Mouse (Mus musculus): ENCODE results near the gene Gm9999. TPM values are rescaled to one million over a fixed set of nuclear protein-coding genes. Genes with fewer than 3 reads are reported as not detected.
"Not testable (repeated sequence)": the region's sequence is repeated elsewhere in the genome, so short reads cannot be mapped to it uniquely, and the experiment has no call there.

Gene Gm9999
- polyA plus RNA-seq, 1 experiment, result not detected

DNA sequence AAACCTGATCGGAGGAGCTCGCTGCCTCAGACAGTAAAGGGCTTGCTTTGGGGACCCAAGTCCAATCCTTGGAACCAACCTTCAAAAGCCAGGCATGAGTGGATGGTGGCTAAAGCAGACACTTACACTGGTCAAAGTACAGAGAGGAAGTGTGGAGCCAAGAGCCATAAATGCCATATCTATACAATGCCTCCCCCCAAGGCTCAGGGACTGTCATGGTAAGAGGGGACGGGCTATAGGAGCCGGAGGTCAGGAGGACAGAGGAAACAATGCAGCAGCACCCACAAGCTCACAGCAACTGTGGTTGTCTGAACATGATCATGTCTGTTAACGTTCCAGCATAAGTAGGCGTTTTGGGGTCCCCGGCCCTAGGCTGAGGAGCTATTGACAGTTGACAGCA lies 41.1 kb downstream of the Gm9999 start:
- no peak for DNase-seq (ENCODE audit: extremely low spot score in 1 of 2, low spot score in 1 of 2)

DNA sequence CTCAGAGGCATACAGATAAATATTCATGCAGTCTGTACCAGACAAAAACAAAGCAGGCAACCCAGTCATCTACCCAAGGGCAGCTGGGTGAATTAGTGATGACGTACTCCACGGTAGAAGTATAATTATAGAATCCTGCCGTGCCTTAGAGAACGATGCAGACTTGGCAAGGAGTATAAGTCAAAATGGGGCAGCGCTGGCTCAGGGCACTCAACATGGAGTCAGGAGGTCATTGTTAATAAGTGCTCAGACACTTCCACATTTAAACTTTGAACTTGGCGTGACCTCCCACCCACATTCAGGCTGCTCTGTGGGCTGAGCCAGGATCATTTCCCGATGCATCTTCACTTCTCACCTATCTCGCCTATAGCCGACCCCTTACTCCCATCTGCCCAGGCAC lies 42.0 kb downstream of the Gm9999 start:
- DNase-seq (ENCODE audit: extremely low spot score in 1 of 2, low spot score in 1 of 2), result no peak

DNA sequence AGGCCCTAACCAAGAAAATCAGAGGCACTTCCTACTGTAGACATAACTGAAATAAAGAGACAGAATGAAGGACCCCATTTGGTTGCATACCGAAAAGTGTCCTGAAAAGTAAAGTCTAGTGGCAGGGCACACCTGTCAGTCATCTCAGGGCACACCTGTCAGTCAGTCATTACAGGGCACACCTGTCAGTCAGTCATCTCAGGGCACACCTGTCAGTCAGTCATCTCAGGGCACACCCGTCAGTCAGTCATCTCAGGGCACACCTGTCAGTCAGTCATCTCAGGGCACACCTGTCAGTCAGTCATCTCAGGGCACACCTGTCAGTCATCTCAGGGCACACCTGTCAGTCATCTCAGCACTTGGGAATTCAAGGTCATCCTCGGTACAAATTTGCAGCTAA lies 43.5 kb downstream of the Gm9999 start:
- DNase-seq (ENCODE audit: extremely low spot score in 1 of 2, low spot score in 1 of 2), result not testable (repeated sequence)

- no peak for DNase-seq (ENCODE audit: extremely low spot score in 1 of 2, low spot score in 1 of 2)
Observed at GRCm38 (mm10) chr7:47027520-47027919, 44.1 kb downstream of the Gm9999 start.

- no peak for DNase-seq (ENCODE audit: extremely low spot score in 1 of 2, low spot score in 1 of 2)
Observed at GRCm38 (mm10) chr7:47030517-47031193, 47.3 kb downstream of the Gm9999 start.

DNA sequence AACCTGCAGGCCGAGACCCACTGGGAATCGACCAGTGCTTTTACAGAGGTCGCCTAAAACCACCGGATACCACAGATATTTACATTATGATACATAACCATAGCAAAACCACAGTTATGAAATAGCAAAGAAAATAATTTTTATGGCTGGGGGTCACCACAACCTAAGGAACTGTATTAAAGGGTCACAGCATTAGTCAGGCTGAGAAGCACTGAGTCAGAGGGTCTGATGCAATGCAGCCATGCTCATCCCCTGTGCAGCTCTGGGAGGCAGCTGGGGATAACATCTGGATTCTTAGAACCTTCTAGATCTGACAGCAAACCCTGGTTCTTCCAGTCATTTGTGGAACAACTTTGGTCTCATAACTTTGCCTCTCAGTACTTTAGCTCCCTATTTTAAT lies 48.0 kb downstream of the Gm9999 start:
- DNase-seq (ENCODE audit: extremely low spot score in 1 of 2, low spot score in 1 of 2), result no peak

DNA sequence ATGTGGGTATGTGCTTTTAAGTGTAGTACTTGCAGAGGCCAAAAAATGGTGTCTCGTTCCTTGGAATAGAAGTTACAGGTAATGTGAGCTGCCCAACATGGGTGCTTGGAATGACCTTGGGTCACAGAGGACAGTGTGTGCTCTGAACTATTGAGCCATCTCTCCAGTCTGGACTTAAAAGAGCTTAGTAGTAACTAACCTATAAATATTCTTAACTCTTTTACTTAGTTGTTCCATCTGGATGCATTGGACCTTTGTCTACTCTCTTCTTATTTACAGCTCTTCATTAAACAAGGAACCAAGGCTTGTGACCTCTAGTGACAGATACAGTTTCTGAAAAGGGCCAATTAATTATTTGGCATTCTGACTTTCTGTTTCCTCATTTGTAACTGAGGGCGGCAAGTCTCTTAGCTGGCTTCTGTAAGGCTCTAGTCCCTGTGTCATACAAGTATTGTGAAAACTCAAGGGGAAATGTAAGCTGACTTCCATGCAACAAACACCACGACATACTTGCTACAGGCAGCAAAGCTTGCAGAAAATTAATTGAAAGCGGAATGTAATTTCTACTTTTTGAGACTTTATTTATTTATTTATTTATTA lies 51.5 kb downstream of the Gm9999 start:
- DNase-seq (ENCODE audit: extremely low spot score in 1 of 2, low spot score in 1 of 2), result no peak

DNA sequence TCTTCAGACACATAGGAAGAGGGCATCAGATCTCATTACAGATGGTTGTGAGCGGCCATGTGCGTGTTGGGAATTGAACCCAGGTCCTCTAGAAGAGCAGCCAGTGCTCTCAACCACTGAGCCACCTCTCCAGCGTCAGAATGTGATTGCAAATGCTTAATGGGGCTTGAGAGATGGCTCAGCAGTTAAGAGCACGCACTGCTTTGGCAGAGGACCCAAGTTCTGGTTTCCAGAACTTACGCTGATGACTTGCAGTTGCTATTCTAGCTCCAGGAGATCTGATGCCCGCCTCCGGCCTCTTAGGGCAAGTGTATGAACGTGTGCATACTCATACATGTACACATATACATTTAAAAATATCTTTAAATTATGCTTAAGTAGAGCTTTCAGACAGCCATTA lies 52.0 kb downstream of the Gm9999 start:
- DNase-seq (ENCODE audit: extremely low spot score in 1 of 2, low spot score in 1 of 2), result no peak

Other genes with a start within 250 kb of the Gm9999 start
- gene Saa1, start 240.6 kb upstream of the Gm9999 start, polyA plus RNA-seq (2012; rRNA removed), result not detected in 2 replicates
- 0.12 TPM in 1 of 2 replicates, not detected in the other for gene Saa2, start 231.8 kb upstream of the Gm9999 start, polyA plus RNA-seq (2012; rRNA removed)
- gene Hps5, start 187.5 kb upstream of the Gm9999 start, polyA plus RNA-seq (2012; rRNA removed), result 16.1 and 18.8 TPM in 2 replicates
- gene Gtf2h1, start 187.5 kb upstream of the Gm9999 start, polyA plus RNA-seq (2012; rRNA removed), result 29.5 and 32.4 TPM in 2 replicates
- 323 and 354 TPM in 2 replicates for gene Ldha, start 142.1 kb upstream of the Gm9999 start, polyA plus RNA-seq (2012; rRNA removed)
- gene Ldhc, start 122.4 kb upstream of the Gm9999 start, polyA plus RNA-seq (2012; rRNA removed), result not detected in 2 replicates
- 77.6 and 78.8 TPM in 2 replicates for gene Tsg101, start 63.6 kb upstream of the Gm9999 start, polyA plus RNA-seq (2012; rRNA removed)
- 6.3 and 7.7 TPM in 2 replicates for gene Uevld, start 25.1 kb upstream of the Gm9999 start, polyA plus RNA-seq (2012; rRNA removed)
- gene Spty2d1, start 24.8 kb downstream of the Gm9999 start, polyA plus RNA-seq (2012; rRNA removed), result 8.9 and 9.7 TPM in 2 replicates
- 22.4 and 24.0 TPM in 2 replicates for gene Tmem86a, start 67.0 kb downstream of the Gm9999 start, polyA plus RNA-seq (2012; rRNA removed)
- gene Ptpn5, start 150.1 kb downstream of the Gm9999 start, polyA plus RNA-seq (2012; rRNA removed), result 124 and 139 TPM in 2 replicates
- not detected in 2 replicates for gene Mrgpra6, start 221.3 kb downstream of the Gm9999 start, polyA plus RNA-seq (2012; rRNA removed)

Data from frontal cortex, adult 2 months (tissue).